Mouse (Mus musculus) hindbrain, embryonic 12.5 days (tissue): Measurements from ENCODE around the gene Mbl1. TPM values are rescaled to one million over a fixed set of nuclear protein-coding genes. Genes with fewer than 3 reads are reported as not detected.

ENCODE experiments used
- polyA plus RNA-seq: library from polyadenylated mRNA; unstranded; fragments of >200 nt; fragmentation: Nextera tagmentation; extraction: Ambion mirVana; gene quantifications from 2 replicates; pipeline ENCODE4 v1.2.1, GENCODE M21; 2016

The Mbl1 gene
- polyA plus RNA-seq, 1 experiment from 2014 or later, result not detected

Other genes with a start within 250 kb of the Mbl1 start
- 84.3 and 95.0 TPM in 2 replicates for gene Tspan14, start 184.7 kb upstream of the Mbl1 start, polyA plus RNA-seq
- 62.5 and 65.1 TPM in 2 replicates for gene Fam213a, start 137.7 kb upstream of the Mbl1 start, polyA plus RNA-seq
- gene Dydc2, start 82.2 kb upstream of the Mbl1 start, polyA plus RNA-seq, result 0.50 and 0.90 TPM in 2 replicates
- gene Dydc1, start 78.5 kb upstream of the Mbl1 start, polyA plus RNA-seq, result 0.22 TPM in 1 of 2 replicates, not detected in the other
- gene Mat1a, start 46.4 kb upstream of the Mbl1 start, polyA plus RNA-seq, result not detected in 2 replicates
- not detected in 2 replicates for gene Sftpa1, start 19.7 kb upstream of the Mbl1 start, polyA plus RNA-seq
- not detected in 2 replicates for gene Sftpd, start 33.7 kb downstream of the Mbl1 start, polyA plus RNA-seq
- 0.21 TPM in 1 of 2 replicates, not detected in the other for gene Gm2832, start 127.3 kb downstream of the Mbl1 start, polyA plus RNA-seq
- not detected in 2 replicates for gene Gm5798, start 197.2 kb downstream of the Mbl1 start, polyA plus RNA-seq
- gene Gm7945, start 234.9 kb downstream of the Mbl1 start, polyA plus RNA-seq, result not detected in 2 replicates